Mouse (Mus musculus) brain, embryonic 14.5 days (tissue): Measurements from ENCODE around the gene Slc25a51.

ENCODE experiments used
- CTCF ChIP-seq: fragments of 200-500 bp; IDR thresholded peaks from 2 replicates; pipeline ENCODE4 v1.5.1; 2012; ENCODE audit warnings: inconsistent platforms, mild to moderate bottlenecking, moderate library complexity, borderline replicate concordance; ENCODE audit not compliant: insufficient read depth, insufficient read length; ENCODE audit errors: extremely low read depth
- POLR2A ChIP-seq: fragments of 200-500 bp; IDR thresholded peaks from 2 replicates; pipeline ENCODE4 v1.6.1; 2012; ENCODE audit warnings: mild to moderate bottlenecking, inconsistent platforms, borderline replicate concordance; ENCODE audit not compliant: poor library complexity, insufficient read depth, insufficient read length, severe bottlenecking; ENCODE audit errors: extremely low read depth

DNA sequence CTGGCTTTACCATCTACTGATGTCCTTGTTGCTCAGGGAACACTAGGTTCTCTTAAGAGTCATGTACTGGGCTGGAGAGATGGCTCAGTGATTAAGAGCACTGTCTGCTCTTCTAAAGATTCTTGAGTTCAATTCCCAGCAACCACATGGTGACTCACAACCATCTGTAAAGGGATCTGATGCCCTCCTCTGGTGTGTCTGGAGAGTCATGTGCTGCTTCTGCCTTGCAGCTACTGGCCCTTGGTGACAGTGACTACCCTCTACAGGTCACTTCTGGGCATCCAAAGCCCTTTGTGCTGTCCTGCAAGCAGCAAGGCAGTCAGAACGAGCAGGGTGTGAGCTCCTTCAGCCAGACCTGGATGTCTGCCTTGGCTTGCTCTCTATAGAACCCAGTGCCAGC lies 33.2 kb upstream of the Slc25a51 start:
- no peak for TF ChIP-seq CTCF
- no peak for TF ChIP-seq POLR2A
